Mouse (Mus musculus) adrenal gland, postnatal 14 days (tissue): ENCODE measurements around the gene Tesk2. TPM values are rescaled to one million over a fixed set of nuclear protein-coding genes. Genes with fewer than 3 reads are reported as not detected.
A peak's percentile ranks its signal among the peaks of the same experiment; 100 is the strongest.
"Not testable (repeated sequence)": the region's sequence is repeated elsewhere in the genome, so short reads cannot be mapped to it uniquely, and the experiment has no call there.

Experiments used
- DNase-seq: peaks from one replicate; pipeline ENCODE4 v3.0.0; 2021; ENCODE audit warnings: mixed read lengths
- long read RNA-seq, 2 experiments: library from polyadenylated mRNA; stranded (forward); transcript quantifications; one replicate each; pipeline ENCODE4 v2.0.0; 2021
- total RNA-seq: library from RNA; stranded (reverse); gene quantifications from 2 replicates; pipeline ENCODE4 v1.2.3, GENCODE M21; 2021

The Tesk2 gene
- 4.9 and 5.1 TPM in 2 replicates for total RNA-seq
- long read RNA-seq, experiment 1, partial matches to known transcripts, result 1 of 3 reads
- long read RNA-seq, experiment 1, other reads (novel, unspliced or antisense), result 2 of 3 reads
- long read RNA-seq, experiment 2, partial matches to known transcripts, result 1 of 3 reads
- long read RNA-seq, experiment 2, other reads (novel, unspliced or antisense), result 1 of 3 reads

DNA sequence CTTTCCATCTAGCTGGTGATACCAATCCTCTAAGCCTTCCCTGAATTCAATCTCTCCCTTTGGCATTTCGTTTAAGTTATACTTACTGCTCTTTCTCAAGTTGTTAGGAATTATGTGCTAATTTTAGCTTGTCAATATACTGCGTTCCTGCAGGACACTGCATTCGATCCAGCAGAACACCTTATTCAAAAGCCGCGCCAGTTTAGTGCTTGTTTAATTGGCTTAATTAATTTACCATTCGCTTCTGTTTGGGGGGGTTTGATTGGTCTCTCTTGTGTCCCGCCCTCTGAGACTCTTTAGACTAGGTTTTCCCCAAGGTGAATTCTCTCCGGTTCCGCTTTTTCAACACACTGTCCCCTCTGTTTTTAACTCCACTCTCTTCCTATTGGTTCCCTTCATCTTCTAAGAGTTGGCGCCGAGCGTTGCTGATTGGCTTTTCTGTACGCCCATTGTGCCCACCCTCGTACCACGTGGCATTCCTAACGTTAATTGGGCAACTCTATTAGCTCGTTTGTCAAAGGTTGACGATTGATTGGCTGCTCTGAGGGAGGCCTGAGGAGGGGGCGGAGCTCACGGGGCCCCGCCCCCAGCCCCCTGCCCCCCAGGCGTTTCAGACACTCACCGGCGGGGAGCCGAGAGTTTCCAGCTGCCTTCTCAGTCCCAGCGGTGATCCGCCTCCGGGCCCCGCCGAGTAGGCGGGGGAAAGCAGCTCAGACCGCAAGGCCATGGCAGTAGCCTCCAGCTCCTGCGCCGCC lies at the start of gene Tesk2:
Gene Tesk2, plus strand, starts transcription at position 606 of the 755 bp plus-strand sequence.
- peak; percentile 95 for DNase-seq

DNA sequence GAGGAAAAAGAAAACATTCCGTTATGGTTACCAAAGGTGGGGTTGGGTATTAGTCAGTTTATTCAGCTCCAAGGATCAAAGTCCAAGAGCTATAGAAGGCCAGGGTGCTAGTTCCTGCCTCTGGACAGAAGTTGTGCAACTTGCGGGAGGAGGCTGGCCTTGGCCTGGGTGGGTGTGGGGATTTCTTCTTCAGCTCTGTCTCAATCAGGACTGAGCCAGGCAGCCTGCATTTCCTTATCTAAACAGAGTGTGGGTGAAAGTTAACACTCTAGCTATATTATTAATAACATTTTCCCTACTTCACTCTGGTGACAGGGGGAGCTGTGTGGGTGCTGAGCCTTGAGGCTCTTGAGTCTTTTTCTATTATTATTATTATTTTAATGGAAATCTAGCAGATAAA lies 48.0 kb upstream of the Tesk2 start:
- peak; percentile 86 for DNase-seq

DNA sequence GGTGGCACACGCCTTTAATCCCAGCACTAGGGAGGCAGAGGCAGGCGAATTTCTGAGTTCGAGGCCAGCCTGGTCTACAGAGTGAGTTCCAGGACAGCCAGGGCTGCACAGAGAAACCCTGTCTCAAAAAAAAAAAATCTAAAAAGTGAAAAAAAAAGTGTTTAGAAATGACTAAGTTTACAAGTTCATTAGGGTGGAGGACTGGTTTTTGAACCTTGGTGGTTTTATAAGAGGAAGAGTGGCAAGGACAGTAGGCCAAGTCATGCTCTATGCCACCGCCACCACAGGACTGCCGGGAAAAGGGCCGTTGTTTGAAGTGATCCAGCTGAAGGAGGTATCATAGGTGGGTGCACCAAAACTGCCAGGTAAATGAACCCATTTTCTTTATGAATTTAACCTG lies 46.0 kb upstream of the Tesk2 start:
- DNase-seq, result not testable (repeated sequence)

DNA sequence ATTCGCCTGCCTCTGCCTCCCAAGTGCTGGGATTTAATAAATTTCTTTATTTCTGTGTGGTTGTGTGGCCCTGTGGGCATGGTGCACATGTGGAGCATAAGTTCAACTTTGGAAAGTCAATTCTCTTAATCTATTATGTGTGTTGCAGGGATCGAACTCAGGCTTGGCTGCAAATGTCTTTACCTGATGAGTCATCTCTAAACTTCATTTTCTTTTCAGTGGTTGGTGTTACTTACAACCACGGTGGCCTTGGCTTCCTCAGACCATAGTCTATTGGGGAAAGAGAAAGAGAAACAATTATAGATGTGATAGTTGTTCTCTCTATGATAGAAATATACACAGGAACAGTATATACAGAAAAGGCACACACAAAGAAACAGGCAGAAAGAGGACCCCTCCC lies 44.7 kb upstream of the Tesk2 start:
- no peak for DNase-seq

DNA sequence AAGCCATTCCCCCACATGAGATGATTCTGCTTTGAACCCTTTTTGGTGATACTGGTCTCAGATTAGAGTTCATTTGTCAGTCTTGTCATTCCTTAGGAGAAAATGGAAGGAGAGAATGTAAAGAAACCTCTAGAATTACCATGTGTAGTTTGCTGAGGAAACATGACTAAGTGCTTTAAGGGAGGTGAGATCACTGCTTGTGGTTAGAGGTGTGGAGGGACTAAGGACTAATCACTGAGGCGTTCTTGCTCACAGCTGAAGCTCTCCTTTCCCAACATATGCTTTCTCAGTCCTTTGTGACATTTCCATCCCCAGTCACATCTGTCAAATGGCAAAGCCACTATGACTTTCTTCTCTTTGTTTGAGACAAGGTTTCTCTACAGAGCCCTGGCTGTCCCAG lies 42.9 kb upstream of the Tesk2 start:
- no peak for DNase-seq

DNA sequence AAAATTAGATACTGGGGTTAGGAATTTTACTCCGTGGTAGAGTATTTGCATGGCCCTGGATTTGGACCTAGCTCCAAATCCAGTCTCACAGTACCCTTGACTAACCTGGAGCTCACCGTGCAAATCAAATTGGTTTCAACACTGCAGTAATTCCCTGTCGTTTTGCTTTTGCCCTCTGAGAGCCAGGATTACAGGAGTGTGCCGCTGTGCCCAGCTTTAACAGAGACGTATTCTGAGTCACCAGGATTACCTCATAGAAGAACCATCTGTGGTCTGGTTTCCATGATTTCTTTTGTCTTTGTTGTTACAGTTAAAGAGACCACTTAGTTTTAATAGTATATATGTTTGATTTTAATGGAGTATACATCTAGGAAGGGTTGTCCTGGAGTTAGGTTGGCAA lies 41.6 kb upstream of the Tesk2 start:
- DNase-seq, result peak; percentile 31

DNA sequence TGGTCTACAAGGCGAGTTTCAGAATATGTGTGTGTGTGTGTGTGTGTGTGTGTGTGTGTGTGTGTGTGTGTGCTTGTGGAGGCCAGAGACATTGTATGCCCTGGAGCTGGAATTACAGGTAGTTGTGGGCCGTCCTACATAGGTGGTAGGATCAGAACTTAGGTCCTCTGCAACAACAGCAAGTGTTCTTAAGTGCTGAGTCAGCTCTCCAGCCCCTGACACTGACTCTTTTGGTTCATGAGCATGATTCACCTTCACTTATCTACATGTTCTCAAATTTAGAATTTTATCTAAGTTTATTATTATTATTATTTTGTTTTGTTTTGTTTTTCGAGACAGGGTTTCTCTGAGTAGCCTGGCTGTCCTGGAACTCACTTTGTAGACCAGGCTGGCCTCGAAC lies 40.2 kb upstream of the Tesk2 start:
- not testable (repeated sequence) for DNase-seq

DNA sequence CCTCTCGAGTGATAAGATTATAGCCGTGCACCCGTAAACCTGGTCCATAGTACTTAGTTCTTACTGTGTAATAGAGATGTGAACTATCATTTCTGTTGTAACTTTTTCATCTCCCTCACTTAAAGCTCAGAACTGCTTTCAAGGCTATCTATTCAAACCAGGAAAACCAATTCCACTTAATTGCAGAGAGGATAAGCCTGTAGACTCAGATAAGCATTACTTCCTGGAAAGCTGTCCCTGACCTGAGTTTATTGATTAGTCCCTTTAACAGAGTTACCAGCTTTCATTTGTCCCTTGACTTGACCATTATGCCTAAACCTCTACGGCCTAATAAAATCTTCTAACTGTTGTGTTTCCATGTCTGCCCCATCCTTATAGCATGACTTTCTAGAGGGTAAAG lies 36.8 kb upstream of the Tesk2 start:
- no peak for DNase-seq

DNA sequence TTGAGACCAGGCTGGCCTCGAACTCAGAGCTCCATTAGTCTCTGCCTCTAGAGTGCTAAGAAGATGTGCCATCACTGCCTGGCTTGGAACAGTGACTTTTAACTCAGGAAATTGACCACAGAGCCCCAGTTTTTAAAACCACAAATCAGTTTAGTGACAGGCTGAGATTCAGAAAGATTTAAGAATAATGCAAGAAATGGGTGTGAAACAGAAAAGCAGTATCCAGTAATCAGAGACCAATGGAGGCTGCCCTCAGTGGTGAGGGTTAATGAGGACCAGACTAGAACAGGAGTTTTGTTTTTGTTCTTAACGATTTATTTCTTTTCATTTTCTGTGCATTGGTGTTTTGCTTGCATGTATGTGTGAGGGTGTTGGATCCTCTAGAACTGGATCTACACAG lies 36.1 kb upstream of the Tesk2 start:
- DNase-seq, result no peak

DNA sequence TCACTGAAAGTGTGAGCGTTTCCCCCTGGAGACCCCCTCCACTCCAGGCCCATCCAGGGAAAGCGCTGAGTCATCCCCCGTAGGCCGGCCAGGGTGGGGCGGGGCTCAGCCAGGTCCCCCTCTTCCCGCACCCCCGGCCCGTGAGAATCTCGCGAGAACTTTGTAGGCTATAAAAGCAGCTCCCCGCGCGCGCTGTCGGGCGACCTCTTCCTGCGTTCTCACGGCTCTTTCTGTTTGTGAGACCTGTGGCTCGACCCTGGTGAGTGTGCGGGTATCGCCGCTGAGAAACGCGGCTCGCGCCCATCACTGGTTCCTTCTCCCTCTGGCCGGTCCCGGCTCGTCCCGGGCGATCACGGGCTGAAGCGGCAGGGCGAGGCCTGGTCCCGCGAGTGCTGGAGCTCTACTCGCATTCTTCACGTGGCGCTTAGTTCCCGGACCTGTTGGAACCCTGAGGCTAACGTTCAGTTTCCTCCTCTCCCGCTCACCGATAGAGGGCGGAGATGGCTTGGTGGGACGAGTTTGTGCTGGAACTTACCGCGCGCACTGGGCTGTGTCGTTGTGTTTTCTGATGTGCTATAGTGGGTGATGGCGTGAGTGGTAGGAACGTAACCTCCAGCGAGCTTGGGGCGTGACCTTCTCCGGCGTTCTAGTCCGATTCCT lies 35.2 kb upstream of the Tesk2 start, which contains the start of gene Prdx1:
Gene Prdx1, plus strand, starts transcription at position 143 of the 660 bp plus-strand sequence.
- DNase-seq, result peak; percentile 99

DNA sequence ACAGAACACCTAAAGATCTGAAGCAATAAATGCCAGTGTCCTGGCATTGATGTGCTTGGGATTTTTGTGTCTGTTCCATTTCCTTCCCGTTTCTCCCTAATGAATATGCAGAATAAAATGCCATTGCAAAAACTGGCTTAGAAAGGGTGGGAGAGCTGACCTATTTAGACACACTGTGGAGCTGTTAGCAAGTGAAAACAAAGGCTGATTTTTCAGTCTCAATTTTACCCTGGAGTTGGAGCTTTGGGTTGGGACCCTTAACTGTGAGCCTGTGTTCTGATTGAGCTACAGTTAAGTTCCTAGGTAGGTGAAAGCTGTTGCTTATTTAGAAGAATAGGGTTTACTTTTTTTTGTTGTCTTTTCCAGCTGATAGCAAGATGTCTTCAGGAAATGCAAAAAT lies 33.7 kb upstream of the Tesk2 start:
- DNase-seq, result no peak

DNA sequence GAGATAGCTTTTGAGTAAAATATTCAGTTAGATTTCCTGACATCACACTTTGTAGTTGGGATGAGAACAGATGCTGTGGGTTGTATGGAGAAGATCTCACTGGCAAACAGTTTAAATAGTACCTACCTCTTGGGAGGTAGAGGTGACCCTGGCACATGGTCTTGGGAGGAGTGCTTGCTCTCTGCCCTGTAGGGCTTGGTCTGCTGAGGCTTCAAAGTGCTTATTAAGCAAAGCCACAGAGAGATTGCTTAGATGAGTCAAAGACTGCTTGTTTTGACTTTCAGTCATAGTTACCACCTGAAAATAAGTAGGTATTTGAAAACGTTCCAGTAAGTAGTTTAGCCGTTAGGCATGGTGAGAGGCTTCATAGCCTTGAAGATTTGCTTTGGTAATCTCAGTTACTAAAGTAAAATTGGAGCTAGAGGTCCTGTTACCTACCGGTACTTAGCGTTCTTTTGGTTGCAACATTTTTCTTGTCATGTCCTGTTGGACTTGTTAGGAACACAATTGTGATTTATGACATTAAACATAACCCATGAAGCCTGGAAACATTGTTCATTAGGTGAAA lies 31.4 kb upstream of the Tesk2 start:
- DNase-seq, result no peak

DNA sequence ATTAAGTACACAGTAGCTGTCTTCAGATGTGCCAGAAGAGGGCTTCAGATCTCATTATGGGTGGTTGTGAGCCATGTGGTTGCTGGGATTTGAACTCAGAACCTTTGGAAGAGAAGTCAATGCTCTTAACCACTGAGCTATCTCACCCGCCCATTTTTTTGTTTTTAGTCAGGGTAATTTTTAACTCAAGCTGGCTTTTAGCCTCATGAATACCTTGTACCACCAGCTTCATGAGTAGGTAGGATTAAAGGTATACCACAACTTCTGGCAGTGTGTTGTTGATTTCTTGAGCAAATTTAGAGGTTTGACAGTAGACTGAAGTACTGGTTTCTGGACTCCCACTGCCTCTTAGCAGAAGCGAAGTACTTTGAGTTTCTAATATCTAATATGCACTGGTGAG lies 28.6 kb upstream of the Tesk2 start:
- no peak for DNase-seq

DNA sequence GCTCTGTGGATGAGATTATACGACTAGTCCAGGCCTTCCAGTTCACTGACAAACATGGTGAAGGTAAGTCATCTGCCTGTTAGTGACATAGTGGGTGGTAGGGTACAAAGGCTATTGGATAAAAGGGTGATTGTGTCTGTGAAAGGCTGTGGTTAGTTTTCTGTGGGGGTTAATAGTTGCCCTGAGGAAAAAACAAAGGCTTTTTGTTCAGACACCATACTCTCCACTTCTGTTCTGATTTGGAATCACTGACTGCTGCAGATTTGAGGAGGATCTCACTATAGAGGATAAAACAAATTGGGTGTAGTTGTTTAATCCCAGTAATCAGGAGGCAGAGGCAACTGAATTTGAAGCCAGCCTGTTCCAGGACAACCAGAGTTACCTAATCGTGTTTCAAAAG lies 27.0 kb upstream of the Tesk2 start:
- DNase-seq, result no peak

DNA sequence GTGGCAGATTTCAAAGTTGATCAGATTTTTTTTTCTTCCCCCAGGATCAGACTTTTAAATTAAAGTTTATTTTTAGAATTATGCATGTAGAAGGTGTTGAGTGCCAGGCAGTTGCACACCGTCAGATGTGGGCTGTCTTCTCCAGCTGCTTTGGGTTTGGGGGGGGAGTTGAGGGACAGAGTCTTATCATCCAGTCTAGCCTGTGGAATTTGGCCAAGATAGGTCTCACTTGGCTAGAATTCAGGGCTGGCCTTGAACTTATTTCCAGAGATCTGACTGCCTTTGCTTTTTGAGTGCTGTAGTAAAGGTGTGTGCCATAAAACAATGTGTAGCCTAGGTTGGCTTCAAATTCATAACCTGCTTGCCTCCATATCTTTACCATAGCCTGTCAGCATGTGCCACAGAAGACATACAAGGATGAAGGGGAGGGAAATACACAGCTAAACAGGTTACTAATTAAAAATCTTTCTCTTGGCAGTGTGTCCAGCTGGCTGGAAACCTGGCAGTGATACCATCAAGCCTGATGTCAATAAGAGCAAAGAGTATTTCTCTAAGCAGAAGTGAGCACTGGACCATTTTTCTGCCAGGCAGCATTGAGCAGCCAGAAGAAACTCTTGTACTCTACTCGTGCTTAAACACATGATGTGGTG lies 21.9 kb upstream of the Tesk2 start:
- peak; percentile 60 for DNase-seq

DNA sequence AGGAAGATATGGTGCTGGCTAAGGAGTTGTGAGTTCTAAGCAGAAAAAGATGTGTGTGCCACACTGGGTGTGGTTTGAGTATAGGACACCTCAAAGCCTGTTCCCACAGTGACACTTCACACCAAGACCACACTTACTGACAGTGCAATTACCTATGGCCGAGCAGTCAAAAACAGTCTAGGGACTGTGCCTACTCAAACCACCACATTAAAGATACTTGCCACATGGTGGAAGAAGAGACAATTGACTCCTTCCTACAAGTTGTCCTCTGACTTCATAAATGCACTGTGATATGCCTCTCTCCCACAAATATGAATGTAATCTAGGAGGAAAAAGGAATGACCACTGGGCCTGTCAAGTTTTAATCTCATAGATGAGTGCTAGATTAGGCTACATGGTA lies 19.8 kb upstream of the Tesk2 start:
- no peak for DNase-seq

DNA sequence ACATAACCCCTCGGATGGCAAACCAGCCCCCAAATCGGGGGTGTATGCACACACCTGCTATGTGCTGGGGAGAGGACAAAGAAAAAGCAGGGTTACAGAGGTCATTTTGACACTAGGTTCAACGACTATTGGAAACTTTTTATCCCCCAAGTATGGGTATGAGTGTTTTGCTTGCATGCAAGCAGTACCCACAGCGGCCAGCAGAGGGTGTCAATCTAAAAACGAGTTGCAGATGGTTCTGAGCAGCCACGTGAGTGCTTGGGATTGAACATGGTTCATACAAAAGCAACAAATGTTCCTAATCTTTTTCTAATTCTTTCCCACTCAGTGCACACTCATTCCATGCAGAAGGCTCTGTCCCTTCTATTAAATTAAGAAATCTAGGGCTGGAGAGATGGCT lies 16.9 kb upstream of the Tesk2 start:
- peak; percentile 87 for DNase-seq

DNA sequence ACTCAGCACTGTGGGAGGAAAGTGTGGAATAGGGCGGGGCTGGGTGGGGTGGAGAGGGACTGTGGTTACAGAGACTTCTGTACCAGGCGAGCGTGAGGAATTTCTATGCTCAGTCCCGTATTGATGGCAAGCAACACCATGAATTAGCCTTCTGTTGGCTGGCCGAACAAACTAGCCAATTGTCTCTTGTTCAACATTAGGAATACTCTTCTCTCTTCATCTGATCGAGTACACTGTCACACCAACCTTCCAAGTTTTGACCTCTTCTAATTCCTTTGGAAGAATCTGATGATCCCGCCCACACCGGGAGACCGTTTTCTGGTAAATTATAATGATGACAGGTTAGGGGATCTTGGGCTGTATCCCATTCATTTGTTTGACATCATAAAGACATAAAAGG lies 13.1 kb upstream of the Tesk2 start:
- DNase-seq, result no peak

DNA sequence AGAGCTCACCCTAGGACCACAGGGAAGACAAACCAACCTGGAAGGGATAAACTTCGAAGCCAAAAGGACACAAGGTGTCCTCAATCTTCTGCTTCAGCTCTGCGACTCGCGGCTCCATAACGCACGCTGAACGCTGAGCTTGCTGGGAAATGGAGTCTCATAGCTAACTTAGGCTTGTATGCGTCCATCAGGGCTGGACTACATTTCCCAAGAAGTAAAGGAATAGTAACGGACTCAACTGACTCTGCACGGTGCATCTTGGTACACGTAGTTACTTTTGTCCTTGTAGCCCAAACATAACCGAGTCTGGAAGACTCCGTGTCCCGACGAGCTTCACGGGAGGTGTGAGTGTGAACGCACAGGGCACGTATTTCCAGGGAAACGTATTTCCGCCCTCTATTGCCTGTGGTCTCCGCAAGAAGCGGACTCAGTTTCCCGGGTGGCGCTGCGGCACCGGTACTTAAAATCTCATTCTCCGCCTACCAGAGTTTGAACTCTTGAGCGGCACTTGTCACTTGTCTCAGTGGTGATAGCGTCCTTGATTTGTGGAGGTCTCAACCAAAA lies 12.5 kb upstream of the Tesk2 start, which contains the start of the genes Mmachc and Ccdc163:
Gene Mmachc, minus strand, starts transcription at position 206 of the 564 bp plus-strand sequence.
Gene Ccdc163, plus strand, starts transcription at position 309 of the 564 bp plus-strand sequence.
- DNase-seq, result peak; percentile 93

DNA sequence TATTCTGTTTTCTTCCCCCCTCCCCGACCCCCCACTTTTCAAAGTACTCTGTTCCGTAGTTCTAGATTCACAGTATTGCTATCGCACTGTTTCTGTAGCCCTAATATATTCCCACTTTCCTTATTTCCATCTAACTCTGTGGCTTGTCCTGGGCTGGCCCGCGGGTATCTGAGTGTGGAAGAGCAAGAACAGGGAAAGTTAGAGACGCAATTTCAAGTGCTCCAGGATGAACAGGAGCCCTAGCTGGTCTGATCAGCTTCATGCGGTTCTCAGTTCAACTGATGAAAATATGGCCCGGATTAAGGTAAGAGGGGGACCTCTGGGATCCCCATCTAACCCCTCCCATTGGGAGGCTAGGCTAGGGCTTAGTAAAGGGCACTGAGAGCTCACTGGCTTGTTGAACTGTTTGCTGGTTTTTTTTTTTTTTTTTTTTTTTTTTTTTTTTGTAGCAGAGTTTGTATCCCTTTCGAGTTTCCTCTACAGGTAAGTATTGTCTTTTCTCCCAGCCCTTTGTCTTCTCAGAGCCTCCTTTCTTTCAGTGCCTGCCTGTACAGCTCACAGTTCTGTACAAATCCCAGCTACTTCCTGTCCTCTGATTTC lies 11.9 kb upstream of the Tesk2 start:
- no peak for DNase-seq

DNA sequence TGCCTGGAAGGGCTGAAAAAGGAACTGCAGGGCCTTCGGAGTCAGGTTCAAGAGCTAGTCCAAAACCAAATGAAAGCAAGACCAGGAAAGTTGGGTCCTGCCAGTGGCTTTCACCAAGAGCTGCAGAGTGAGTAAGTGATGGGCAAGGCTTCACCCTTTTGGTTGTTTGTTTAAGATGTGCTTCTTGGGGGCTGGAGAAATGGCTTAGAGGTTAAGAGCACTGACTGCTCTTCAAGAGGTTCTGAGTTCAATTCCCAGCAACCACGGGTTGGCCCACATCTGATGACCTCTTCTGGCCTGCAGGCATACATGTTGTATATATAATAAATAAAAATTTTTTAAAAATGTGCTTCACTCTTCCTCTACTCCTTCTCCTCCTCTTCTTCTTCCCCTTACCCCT lies 10.6 kb upstream of the Tesk2 start:
- DNase-seq, result no peak

DNA sequence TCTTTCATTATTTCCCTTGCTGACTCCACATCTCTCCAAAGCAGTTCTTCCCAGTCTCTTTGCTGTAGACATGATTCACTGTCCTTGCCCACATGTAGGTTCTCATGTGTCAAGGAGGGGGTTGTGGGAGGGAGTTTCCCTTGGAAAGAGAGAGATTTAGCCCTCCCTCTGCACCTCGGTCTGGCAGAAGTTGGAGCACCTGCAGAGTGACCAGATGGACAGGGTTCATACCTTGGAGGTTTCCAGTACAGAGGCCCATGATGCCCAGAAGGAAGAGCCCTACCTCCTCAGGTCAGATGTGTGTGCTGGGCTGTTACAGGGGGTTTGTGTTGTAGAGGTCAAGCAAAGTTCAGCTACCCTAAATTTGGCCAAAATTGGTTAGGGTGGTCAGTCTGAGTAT lies 8.2 kb upstream of the Tesk2 start:
- DNase-seq, result no peak
